Mouse (Mus musculus) midbrain, embryonic 13.5 days (tissue): ENCODE data around the gene Olfr1418. TPM values are rescaled to one million over a fixed set of nuclear protein-coding genes. Genes with fewer than 3 reads are reported as not detected.

ENCODE experiments used
- ATAC-seq: fragments of 200-750 bp; cut with Nextera tagmentation; 2 replicates; pipeline ENCODE4 v1.8.0; 2017; ENCODE audit warnings: mild to moderate bottlenecking, moderate TSS enrichment, moderate library complexity
- H3K27ac ChIP-seq: fragments of 300-500 bp; sonication (generic); 2 replicates; pipeline ENCODE4 v1.5.1; 2015; ENCODE audit warnings: inconsistent platforms, mild to moderate bottlenecking, moderate library complexity
- H3K27me3 ChIP-seq: fragments of 300-500 bp; sonication (generic); 2 replicates; pipeline ENCODE4 v1.6.1; 2015; ENCODE audit warnings: mild to moderate bottlenecking, inconsistent platforms
- H3K36me3 ChIP-seq: fragments of 300-500 bp; sonication (generic); 2 replicates; pipeline ENCODE4 v1.6.1; 2015; ENCODE audit warnings: mild to moderate bottlenecking, inconsistent platforms
- H3K4me1 ChIP-seq: fragments of 300-500 bp; sonication (generic); replicated peaks from 2 replicates; pipeline ENCODE4 v1.6.1; 2015; ENCODE audit warnings: inconsistent platforms
- H3K4me2 ChIP-seq: fragments of 300-500 bp; sonication (generic); replicated peaks from 2 replicates; pipeline ENCODE4 v1.6.1; 2015; ENCODE audit warnings: moderate library complexity, mild to moderate bottlenecking, inconsistent platforms
- H3K4me3 ChIP-seq: fragments of 300-500 bp; sonication (generic); replicated peaks from 2 replicates; pipeline ENCODE4 v1.5.1; 2015; ENCODE audit warnings: mild to moderate bottlenecking, inconsistent platforms
- H3K9ac ChIP-seq: fragments of 300-500 bp; sonication (generic); replicated peaks from 2 replicates; pipeline ENCODE4 v1.6.1; 2015; ENCODE audit warnings: mild to moderate bottlenecking, inconsistent platforms
- H3K9me3 ChIP-seq: fragments of 300-500 bp; sonication (generic); 2 replicates; pipeline ENCODE4 v1.6.1; 2016; ENCODE audit warnings: mild to moderate bottlenecking, inconsistent platforms
- WGBS: fragments of 180-500 bp; shearing (Covaris S2); methylation state at CpG from one replicate; pipeline ENCODE4 v1.1.7; 2015; 5-methylcytosine and 5-hydroxymethylcytosine counted together
- polyA plus RNA-seq: library from polyadenylated mRNA; unstranded; fragments of >200 nt; fragmentation: Nextera tagmentation; extraction: Ambion mirVana; gene quantifications from 2 replicates; pipeline ENCODE4 v1.2.1, GENCODE M21; 2015

Gene Olfr1418
- polyA plus RNA-seq, 1 experiment from 2014 or later: not detected

- no peak overlapping the region for H3K27ac ChIP-seq
- WGBS: 87% methylated on average over 2 of the region's 2 CpGs
- H3K9me3 ChIP-seq: no peaks in the 10 kb centered on the region
- no peak overlapping the region for H3K4me2 ChIP-seq
- H3K4me1 ChIP-seq: peaks cover 31% of the 10 kb centered on the region
- ATAC-seq: no peak
- no peaks in the 10 kb centered on the region for H3K36me3 ChIP-seq
- H3K27me3 ChIP-seq: no peaks in the 10 kb centered on the region
- no peak overlapping the region for H3K4me3 ChIP-seq
- no peak overlapping the region for H3K9ac ChIP-seq
Measured at GRCm38 (mm10) chr19:11808452-11808851, 52.4 kb downstream of the Olfr1418 start.

GRCm38 (mm10) chr19:11807822-11808221, 53.0 kb downstream of the Olfr1418 start:
- H3K9me3 ChIP-seq: no peaks in the 10 kb centered on the region
- H3K9ac ChIP-seq: no peak overlapping the region
- 24% methylated on average over 6 of the region's 6 CpGs for WGBS

GRCm38 (mm10) chr19:11807251-11807650, 53.6 kb downstream of the Olfr1418 start:
- H3K9ac ChIP-seq: no peak overlapping the region
- H3K4me3 ChIP-seq: no peak overlapping the region
- H3K27me3 ChIP-seq: no peaks in the 10 kb centered on the region
- 67% methylated on average over 2 of the region's 2 CpGs for WGBS
- ATAC-seq: no peak
- H3K36me3 ChIP-seq: no peaks in the 10 kb centered on the region
- no peak overlapping the region for H3K4me2 ChIP-seq
- peaks cover 19% of the 10 kb centered on the region for H3K4me1 ChIP-seq
- H3K27ac ChIP-seq: no peak overlapping the region
- H3K9me3 ChIP-seq: no peaks in the 10 kb centered on the region

More at GRCm38 (mm10) chr19:11807822-11808221, 53.0 kb downstream of the Olfr1418 start:
- Histone ChIP-seq H3K27ac (no peak overlapping the region), H3K27me3 (no peaks in the 10 kb centered on the region), H3K4me1 (peaks cover 25% of the 10 kb centered on the region), H3K4me2 (no peak overlapping the region), H3K36me3 (no peaks in the 10 kb centered on the region), H3K4me3 (no peak overlapping the region)
- ATAC-seq: no peak

GRCm38 (mm10) chr19:11804423-11804822, 56.4 kb downstream of the Olfr1418 start:
- Histone ChIP-seq H3K27me3 (no peaks in the 10 kb centered on the region), H3K36me3 (no peaks in the 10 kb centered on the region), H3K4me3 (no peak overlapping the region), H3K4me2 (no peak overlapping the region), H3K4me1 (no peaks in the 10 kb centered on the region), H3K9ac (no peak overlapping the region), H3K9me3 (no peaks in the 10 kb centered on the region), H3K27ac (no peak overlapping the region)
- 57% methylated on average over 1 of the region's 1 CpGs for WGBS
- ATAC-seq: no peak

Other genes with a start within 250 kb of the Olfr1418 start
- gene Ms4a2, start 237.3 kb downstream of the Olfr1418 start, polyA plus RNA-seq: not detected in 2 replicates
- gene Ms4a3, start 220.2 kb downstream of the Olfr1418 start, polyA plus RNA-seq: not detected in 2 replicates
- not detected in 2 replicates for gene Oosp2, start 200.5 kb downstream of the Olfr1418 start, polyA plus RNA-seq
- gene Oosp1, start 169.9 kb downstream of the Olfr1418 start, polyA plus RNA-seq: not detected in 2 replicates
- not detected in 2 replicates for gene Oosp3, start 164.0 kb downstream of the Olfr1418 start, polyA plus RNA-seq
- not detected in 2 replicates for gene Gif, start 113.5 kb downstream of the Olfr1418 start, polyA plus RNA-seq
- gene Mrpl16, start 90.7 kb downstream of the Olfr1418 start, polyA plus RNA-seq: 42.8 and 47.4 TPM in 2 replicates
- 20.7 and 24.1 TPM in 2 replicates for gene Stx3, start 41.7 kb downstream of the Olfr1418 start, polyA plus RNA-seq
- gene Olfr1417, start 21.8 kb downstream of the Olfr1418 start, polyA plus RNA-seq: not detected in 2 replicates
- gene Olfr1419, start 14.0 kb upstream of the Olfr1418 start, polyA plus RNA-seq: not detected in 2 replicates
- 0.16 TPM in 1 of 2 replicates, not detected in the other for gene Olfr1420, start 25.5 kb upstream of the Olfr1418 start, polyA plus RNA-seq
- 19.6 and 21.4 TPM in 2 replicates for gene Patl1, start 51.3 kb upstream of the Olfr1418 start, polyA plus RNA-seq
- gene Osbp, start 104.9 kb upstream of the Olfr1418 start, polyA plus RNA-seq: 3.9 and 4.1 TPM in 2 replicates
- not detected in 2 replicates for gene Olfr1423, start 180.3 kb upstream of the Olfr1418 start, polyA plus RNA-seq
- gene Olfr1424, start 201.6 kb upstream of the Olfr1418 start, polyA plus RNA-seq: not detected in 2 replicates
- gene Olfr1425, start 216.7 kb upstream of the Olfr1418 start, polyA plus RNA-seq: not detected in 2 replicates
- gene Olfr1426, start 230.9 kb upstream of the Olfr1418 start, polyA plus RNA-seq: not detected in 2 replicates
- gene Olfr1427, start 242.3 kb upstream of the Olfr1418 start, polyA plus RNA-seq: not detected in 2 replicates